Mouse (Mus musculus) small intestine, adult 2 months (tissue): ENCODE data around the gene Stab1.

Source experiments
- CTCF ChIP-seq: fragments of 200-500 bp; IDR thresholded peaks from 2 replicates; pipeline ENCODE4 v1.5.1; 2012; ENCODE audit warnings: low read depth, mild to moderate bottlenecking, control low read depth, inconsistent platforms, low read length, moderate library complexity, mixed read lengths; ENCODE audit not compliant: insufficient replicate concordance, insufficient read length; ENCODE audit errors: extremely low read depth
- POLR2A ChIP-seq: fragments of 200-500 bp; IDR thresholded peaks from 2 replicates; pipeline ENCODE4 v1.6.1; 2012; ENCODE audit warnings: low read depth, mild to moderate bottlenecking, control low read depth, inconsistent platforms, low read length, moderate library complexity

DNA sequence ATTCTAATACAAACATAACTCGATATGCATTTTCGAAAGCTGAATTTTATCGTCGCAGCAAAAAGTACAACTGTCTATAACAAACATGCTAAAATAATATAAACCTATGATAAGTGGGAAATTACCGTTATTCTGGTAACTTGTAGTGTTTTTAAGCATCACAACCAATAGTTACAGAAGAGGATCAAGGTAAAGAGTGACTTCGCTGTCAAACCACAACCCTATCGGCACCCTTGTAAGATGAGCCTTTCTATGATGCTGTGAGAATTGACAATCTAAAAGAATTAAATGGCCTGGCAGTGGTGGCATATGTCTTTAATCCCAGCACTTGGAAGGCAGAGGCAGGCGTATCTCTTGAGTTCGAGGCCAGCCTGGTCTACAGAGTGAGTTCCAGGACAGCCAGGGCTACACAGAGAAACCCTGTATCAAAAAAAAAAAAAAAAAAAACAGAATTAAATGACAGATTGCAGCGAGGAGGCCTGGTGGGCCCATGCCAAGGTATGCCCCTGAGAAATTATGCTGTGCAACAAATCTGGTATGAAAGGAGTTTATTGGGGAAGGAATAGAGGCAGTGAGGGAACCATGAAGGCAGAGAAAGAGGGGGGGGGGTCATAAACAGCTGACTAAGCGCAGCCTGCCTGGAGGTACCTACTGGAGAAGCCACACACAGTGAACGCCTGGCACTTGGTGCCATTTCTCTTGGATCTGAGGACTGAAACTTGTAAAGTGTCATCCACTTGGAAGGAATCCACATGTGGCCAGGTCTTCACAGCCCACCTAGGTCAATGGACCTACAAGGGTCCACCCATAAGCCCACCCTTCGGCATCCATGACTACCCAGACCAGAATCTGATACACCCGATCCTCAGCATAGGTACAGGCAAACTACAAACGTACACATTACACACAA is 38.9 kb downstream of the Stab1 start:
- TF ChIP-seq CTCF (no peak), POLR2A (no peak)
